Mouse (Mus musculus) B cell, adult (primary cell): ENCODE results near the gene Ptpn20. TPM values are rescaled to one million over a fixed set of nuclear protein-coding genes. Genes with fewer than 3 reads are reported as not detected.

Source experiments
- total RNA-seq: library from RNA; stranded (reverse); gene quantifications from 4 replicates; pipeline ENCODE4 v1.2.4, GENCODE M21; 2023; ENCODE audit not compliant: inconsistent age

Ptpn20 gene
- not detected in 4 replicates for total RNA-seq

DNA sequence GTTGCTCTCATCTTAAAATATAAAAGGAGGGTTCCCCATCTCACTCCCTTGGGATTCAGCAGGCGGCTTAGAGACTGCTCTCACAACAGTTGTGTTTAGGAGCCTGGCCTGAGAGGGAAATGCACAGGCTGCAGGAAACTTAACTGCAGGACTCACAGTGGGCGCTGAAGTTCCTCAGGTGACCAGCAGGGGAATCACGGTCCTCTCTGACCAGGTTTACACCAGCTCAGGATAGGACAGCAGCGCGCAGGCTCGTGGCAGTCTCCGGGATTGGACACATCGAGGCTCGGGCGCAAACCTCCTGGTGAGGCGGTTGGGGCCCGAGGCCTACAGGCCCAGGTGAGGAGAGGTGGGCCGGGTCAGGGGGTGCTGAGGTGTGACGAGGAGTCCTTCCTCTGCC lies at the start of gene Ptpn20:
Gene Ptpn20, plus strand, starts transcription at position 257 of the 400 bp plus-strand sequence.

Other genes starting within 250 kb of the Ptpn20 start
- gene Mapk8, start 142.0 kb upstream of the Ptpn20 start, total RNA-seq = 29.2 to 36.0 TPM (median 31.6 TPM) in 4 replicates
- gene Frmpd2, start 117.5 kb upstream of the Ptpn20 start, total RNA-seq = not detected in 4 replicates